Mouse (Mus musculus): ENCODE measurements around the gene I0C0044D17Rik.
"Not testable (repeated sequence)": the region's sequence is repeated elsewhere in the genome, so short reads cannot be mapped to it uniquely, and the experiment has no call there.

The I0C0044D17Rik gene

GRCm38 (mm10) chr4:98823740-98824139 is at the start of gene I0C0044D17Rik:
Gene I0C0044D17Rik, minus strand, starts transcription at chr4:98823840.
- not testable (repeated sequence) for DNase-seq

GRCm38 (mm10) chr4:98865386-98866237 is 42.0 kb upstream of the I0C0044D17Rik start:
- no peak for DNase-seq

- DNase-seq, result no peak
Observed at GRCm38 (mm10) chr4:98864546-98864945, 40.9 kb upstream of the I0C0044D17Rik start.

GRCm38 (mm10) chr4:98864094-98864493 is 40.5 kb upstream of the I0C0044D17Rik start:
- DNase-seq, result no peak

- DNase-seq, result no peak
Observed at GRCm38 (mm10) chr4:98863451-98863850, 39.8 kb upstream of the I0C0044D17Rik start.

GRCm38 (mm10) chr4:98858151-98858855 is 34.7 kb upstream of the I0C0044D17Rik start:
- no peak for DNase-seq

GRCm38 (mm10) chr4:98857037-98857648 is 33.5 kb upstream of the I0C0044D17Rik start:
- no peak for DNase-seq

GRCm38 (mm10) chr4:98853926-98854325 is 30.3 kb upstream of the I0C0044D17Rik start:
- no peak for DNase-seq

GRCm38 (mm10) chr4:98850485-98850884 is 26.8 kb upstream of the I0C0044D17Rik start:
- not testable (repeated sequence) for DNase-seq

- DNase-seq, result no peak
Observed at GRCm38 (mm10) chr4:98847120-98847885, 23.7 kb upstream of the I0C0044D17Rik start.

GRCm38 (mm10) chr4:98846396-98846795 is 22.8 kb upstream of the I0C0044D17Rik start:
- no peak for DNase-seq

- DNase-seq, result no peak
Observed at GRCm38 (mm10) chr4:98845687-98846125, 22.1 kb upstream of the I0C0044D17Rik start.

GRCm38 (mm10) chr4:98845201-98845600 is 21.6 kb upstream of the I0C0044D17Rik start:
- DNase-seq, result no peak

GRCm38 (mm10) chr4:98843906-98844597 is 20.4 kb upstream of the I0C0044D17Rik start:
- DNase-seq, result no peak

- DNase-seq, result not testable (repeated sequence)
Observed at GRCm38 (mm10) chr4:98841251-98841650, 17.6 kb upstream of the I0C0044D17Rik start.

GRCm38 (mm10) chr4:98840526-98840925 is 16.9 kb upstream of the I0C0044D17Rik start:
- no peak for DNase-seq

GRCm38 (mm10) chr4:98838913-98839312 is 15.3 kb upstream of the I0C0044D17Rik start:
- no peak for DNase-seq

GRCm38 (mm10) chr4:98837715-98838505 is 14.3 kb upstream of the I0C0044D17Rik start:
- DNase-seq, result no peak

- DNase-seq, result no peak
Observed at GRCm38 (mm10) chr4:98836519-98836918, 12.9 kb upstream of the I0C0044D17Rik start.

GRCm38 (mm10) chr4:98834782-98835181 is 11.1 kb upstream of the I0C0044D17Rik start:
- DNase-seq, result no peak

GRCm38 (mm10) chr4:98831726-98832125 is 8.1 kb upstream of the I0C0044D17Rik start:
- no peak for DNase-seq

Data from thymus, adult 18-20 months (tissue).